Mouse (Mus musculus): Measurements from ENCODE around the gene Sox3.

Sox3 gene

DNA sequence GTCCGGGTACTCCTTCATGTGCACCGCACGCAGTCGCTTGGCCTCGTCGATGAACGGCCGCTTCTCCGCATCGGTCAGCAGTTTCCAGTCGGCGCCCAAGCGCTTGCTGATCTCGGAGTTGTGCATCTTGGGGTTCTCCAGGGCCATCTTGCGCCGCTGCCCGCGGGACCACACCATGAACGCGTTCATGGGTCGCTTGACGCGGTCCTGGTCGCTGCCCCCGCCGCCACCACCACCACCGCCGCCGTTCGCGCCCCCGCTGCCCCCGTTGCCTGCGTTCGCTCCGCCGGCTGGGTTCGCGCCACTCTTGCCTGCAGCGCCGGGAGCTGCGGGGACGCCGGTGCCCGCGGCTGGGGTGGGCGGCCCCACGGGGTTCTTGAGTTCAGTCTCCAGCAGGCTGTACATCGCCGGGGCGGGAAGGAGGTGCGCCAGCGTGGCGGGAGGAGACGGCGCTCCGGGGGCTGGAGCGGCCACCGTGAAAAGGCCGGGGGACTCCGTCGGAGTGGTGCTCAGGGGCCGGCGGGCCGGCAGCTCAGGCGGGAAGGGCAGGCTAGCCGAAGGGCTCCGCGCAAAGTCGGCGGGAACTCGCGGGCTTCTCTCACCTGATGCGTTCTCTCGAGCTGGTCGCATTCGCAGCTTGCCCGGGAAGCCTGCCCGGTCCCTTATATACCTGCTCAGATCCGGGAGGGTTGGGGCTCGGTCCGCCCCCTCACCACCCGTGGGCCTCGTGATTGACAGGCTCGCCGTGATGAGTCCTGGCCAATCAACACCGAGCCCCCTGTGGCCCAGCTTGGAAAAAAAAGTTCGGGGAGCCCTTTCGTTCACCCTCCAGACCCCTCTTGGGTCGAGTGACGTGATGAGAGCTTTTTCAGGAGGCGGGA is at the start of gene Sox3:
Gene Sox3 (minus strand): TSS at position 630 of the 881 bp plus-strand sequence.
- DNase-seq: no peak

DNA sequence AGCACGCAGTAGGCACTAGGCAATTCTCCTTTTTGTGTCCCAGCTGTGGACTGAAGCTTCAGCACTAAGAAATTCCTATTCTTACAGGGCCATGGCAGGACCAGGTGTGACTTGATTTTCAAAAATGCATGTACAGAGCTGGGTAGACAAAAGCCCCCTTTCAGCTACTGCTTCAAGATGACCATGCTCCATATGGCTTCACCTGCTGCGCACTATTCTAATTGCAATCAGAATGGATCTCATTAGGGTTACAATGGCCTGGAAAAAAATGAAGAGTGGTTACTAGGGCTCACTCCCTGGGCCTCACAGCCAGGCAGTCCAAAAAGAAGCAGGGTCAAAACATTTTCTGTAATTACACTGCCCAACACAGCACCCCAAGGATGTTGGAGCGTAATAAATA is 47.0 kb upstream of the Sox3 start:
- DNase-seq: no peak

DNA sequence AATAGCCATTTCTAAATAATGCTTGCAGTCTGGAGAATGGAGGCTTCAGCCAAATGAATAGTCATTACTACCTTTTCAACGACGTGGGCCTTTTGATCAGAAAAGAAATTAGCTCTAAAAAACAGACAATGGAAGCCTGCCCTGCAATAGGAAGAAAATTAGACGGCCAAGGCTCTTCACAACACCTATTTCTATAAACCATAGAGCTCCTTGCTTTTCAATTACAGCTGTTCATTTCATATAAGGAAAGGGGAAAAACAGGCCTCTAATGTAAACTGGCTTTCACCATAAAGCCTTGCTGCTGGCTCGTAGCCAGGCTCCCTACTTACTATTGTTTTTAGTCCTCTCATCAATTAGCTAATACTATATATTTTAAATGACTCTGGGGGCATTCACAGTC is 6.3 kb upstream of the Sox3 start:
- no peak for DNase-seq

DNA sequence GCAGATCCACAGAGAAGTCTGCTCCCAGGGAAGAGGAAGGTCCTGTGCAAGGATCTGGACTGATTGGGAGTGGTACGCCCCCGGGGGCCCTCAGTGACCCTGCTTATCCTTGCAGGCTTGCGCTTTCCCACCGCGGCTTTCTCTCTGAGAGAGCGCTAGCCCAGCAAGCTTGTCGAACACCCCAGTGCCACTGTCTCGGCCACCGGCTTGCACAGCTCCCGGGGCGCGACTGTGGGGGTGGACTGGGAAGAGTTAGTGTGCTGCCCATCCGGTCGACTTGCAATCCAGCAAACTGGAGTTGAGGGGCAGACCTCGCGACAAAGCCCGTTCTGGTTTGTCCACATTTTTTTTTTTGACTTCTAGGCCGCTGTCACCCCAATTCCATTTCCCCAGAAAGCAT is 5.4 kb upstream of the Sox3 start:
- DNase-seq: no peak

DNA sequence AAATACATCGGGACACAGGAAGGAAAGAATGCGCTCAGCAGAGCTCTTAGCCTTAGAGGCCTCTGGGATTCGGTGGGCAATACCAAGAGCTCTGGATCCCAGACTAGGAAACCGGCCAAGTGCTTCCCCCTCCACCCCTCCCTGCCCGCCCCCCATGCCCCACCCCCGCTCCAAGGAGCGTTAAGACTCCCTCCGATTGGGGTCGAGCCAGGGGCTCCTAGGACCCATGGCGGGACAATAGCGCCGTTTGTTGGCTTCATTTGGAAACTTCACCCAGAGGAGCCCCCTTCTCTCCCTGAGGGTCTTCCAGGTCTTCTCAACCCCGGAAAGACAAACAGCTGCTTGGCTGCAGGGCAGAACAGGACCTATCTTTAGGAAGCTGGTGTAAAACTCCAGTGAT is 3.1 kb upstream of the Sox3 start:
- DNase-seq: no peak

DNA sequence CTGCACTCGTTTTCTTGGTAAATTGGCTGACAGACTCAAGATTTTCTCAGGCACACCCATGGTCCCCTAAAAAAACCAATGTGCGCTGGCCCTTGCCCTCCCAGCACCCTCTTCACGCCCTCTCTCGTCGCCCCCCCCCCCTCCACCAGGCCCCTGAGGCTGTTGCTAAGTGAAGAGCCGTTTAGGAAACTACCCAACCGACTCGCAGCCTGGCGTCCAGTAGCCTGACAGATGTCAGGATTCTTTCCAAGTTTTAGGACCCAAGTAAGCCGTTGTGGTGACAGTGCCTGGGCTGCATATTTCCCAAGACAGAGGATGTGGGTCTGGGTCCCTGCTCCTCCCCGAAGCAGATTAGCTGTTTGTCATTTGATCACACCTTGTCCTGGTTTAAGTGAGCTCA is 2.2 kb upstream of the Sox3 start:
- DNase-seq: no peak

DNA sequence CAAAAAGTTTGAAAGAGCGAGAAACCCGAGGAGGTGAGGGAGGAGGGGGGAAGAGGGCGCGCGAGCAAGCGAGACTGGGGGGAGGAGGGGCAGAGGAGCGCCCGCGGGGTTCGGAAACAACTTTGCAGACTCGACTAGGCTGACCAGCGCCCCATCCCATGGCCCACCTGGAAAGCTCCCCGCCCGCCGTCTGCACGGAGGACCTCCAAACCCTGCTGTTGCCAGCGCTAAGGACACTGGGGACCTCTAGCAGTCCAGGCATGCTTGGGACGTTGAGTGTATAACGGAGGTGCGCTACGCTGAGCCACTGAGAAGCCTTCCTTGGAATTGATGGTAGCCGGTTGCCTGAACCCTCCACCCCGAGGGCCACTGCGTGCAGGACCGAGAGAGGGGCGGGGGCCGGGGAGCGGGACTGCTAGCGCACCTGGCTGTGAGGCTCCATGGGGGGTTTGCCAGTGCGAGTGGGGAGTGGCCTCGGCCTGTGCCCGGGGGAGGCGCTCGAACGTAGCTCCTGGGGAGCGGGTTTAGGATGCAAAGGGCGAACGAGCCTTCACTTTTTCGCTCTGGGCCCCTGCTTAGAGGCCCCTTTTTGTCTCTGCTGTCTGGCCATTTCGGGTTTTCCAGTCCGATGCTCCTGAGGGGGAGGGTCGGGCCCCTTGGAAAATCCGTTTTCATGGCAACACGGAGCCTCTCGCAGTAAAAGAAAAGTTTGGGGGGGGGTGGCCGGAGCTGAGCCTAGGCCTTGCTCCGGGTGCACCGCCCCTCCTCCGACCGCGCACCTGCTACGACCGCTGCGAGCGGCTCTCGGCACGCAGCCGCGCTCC is 702 bp upstream of the Sox3 start:
- DNase-seq: no peak

DNA sequence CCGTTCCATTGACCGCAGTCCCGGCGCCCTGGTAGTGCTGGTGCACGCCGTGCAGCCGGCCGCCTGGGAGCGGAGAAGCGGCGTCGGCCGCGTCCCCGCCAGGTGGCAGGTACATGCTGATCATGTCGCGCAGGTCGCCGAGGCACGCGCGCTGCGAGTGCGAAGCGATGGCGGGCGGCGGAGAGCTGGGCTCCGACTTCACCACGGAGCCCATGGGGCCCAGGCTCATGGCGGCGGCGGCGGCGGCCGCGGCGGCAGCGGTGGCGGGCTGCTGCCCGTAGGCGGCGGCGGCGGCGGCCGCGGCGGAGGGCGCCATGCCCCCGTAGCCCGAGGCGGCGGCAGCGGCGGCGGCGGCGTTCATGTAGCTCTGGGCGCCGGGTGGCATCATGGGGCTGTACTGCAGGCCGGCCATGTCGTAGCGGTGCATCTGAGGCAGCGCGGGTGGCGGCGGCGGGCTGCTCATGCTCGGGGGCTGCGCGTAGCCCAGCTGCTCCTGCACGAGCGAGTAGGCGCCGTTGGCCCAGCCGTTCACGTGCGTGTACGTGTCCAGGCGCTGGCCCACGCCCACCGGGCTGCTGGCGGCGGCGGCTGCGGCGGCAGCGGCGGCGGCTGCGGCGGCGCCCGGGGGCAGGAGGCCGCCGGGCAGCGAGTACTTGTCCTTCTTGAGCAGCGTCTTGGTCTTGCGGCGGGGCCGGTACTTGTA is 981 bp downstream of the Sox3 start:
- no peak for DNase-seq

DNA sequence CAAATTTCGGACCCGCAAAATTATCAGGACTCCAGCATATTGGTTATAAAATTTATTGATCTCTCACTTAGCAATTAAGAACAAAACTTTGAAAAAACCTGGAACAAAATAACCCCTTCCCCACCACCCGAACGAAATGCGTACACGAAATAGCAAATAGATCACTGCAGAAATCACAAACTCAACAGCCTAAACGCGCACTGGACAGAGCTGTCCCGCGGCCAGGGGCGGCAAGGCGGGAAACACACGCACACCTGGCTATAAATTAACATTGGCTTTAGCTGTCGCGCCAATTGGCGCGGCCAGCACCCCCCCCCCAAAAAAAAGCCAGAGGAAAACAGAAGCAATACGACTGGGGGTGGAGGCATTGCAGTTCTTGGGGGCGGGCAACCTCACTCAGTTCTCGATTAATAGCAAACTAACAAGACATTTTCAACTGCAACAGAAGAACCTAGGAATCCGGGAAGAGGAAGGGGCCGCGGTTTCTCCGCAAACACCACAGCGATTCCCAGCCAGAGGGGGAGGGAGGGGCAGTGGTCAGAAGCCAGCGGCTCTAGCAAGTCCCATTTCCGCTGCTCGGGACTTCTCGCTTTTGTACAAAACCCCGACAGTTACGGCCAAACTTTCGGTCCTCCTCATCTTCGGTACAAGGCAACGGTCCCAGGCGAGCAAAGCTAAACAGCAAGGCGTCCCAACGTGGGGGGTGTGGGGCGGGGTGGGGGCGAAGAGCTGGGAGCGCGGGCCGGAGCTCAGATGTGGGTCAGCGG is 1.7 kb downstream of the Sox3 start:
- peak; percentile 26 for DNase-seq

DNA sequence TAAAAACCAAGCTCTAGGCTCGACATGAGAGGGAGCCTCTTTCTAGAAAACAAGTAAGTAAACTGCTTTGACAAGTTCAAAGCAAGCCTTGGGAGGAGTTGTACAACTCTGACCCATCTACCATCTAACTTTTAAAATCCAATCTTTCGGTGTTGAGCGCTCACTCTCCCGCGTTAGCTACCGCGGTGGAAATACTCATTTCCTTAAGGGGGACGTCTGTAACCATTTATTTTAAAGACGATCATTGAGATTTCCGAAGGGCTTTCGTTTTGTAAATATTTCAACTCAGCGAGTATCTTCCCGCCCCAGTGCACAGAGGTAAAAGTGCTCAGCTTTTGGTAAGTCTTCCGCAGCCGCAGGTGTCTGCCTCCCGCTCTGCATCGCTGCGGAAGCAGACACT is 2.6 kb downstream of the Sox3 start:
- no peak for DNase-seq

DNA sequence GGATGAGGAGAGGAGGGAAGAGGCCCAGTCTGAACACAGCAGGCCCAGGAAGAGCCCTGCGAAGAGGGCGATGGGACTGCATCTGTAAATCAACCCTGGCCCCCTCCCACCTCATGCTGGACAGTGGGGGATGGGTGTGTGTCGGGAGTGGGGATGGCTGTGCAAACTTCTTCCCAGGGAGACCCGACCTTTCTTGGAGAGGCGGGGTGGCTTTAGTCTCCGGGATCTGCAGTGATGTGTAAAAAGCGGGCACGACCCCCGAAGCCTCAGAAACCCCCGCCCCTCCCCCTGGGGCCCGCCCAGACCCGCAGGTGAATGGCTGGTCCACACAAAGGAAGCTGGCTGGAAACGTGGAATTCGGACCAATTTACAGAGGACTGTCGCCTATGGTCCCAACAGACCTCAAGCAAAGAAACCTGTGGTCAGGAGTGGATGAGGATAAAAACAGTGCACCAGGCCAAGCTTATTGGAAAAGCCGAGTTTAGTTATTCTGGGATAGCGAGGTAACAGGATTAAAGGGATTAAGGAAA is 3.2 kb downstream of the Sox3 start:
- no peak for DNase-seq

All from kidney, adult 18-20 months (tissue).